Mouse (Mus musculus) forebrain, embryonic 12.5 days (tissue): ENCODE results near the gene Chd2. TPM values are rescaled to one million over a fixed set of nuclear protein-coding genes. Genes with fewer than 3 reads are reported as not detected.
"Not testable (repeated sequence)": the region's sequence is repeated elsewhere in the genome, so short reads cannot be mapped to it uniquely, and the experiment has no call there.

ENCODE experiments used
- ATAC-seq: fragments of 200-750 bp; cut with Nextera tagmentation; 2 replicates; pipeline ENCODE4 v1.8.0; 2017; ENCODE audit warnings: moderate TSS enrichment; ENCODE audit not compliant: low FRiP score
- H3K27ac ChIP-seq: fragments of 300-500 bp; sonication (generic); 2 replicates; pipeline ENCODE4 v1.5.1; 2016; ENCODE audit warnings: mild to moderate bottlenecking
- H3K27me3 ChIP-seq: fragments of 300-500 bp; sonication (generic); 2 replicates; pipeline ENCODE4 v1.6.1; 2016; ENCODE audit warnings: mild to moderate bottlenecking
- H3K36me3 ChIP-seq: fragments of 300-500 bp; sonication (generic); replicated peaks from 2 replicates; pipeline ENCODE4 v1.6.1; 2016; ENCODE audit warnings: mild to moderate bottlenecking
- H3K4me1 ChIP-seq: fragments of 300-500 bp; sonication (generic); 2 replicates; pipeline ENCODE4 v1.6.1; 2016
- H3K4me2 ChIP-seq: fragments of 300-500 bp; sonication (generic); 2 replicates; pipeline ENCODE4 v1.6.1; 2016; ENCODE audit warnings: mild to moderate bottlenecking, moderate library complexity
- H3K4me3 ChIP-seq: fragments of 300-500 bp; sonication (generic); replicated peaks from 2 replicates; pipeline ENCODE4 v1.5.1; 2016; ENCODE audit warnings: mild to moderate bottlenecking
- H3K9ac ChIP-seq: fragments of 300-500 bp; sonication (generic); 2 replicates; pipeline ENCODE4 v1.6.1; 2016; ENCODE audit warnings: mild to moderate bottlenecking
- H3K9me3 ChIP-seq: fragments of 300-500 bp; sonication (generic); 2 replicates; pipeline ENCODE4 v1.6.1; 2016
- WGBS: fragments of 180-500 bp; shearing (Covaris S2); methylation state at CpG from one replicate; pipeline ENCODE4 v1.1.7; 2016; 5-methylcytosine and 5-hydroxymethylcytosine counted together
- polyA plus RNA-seq: library from polyadenylated mRNA; unstranded; fragments of >200 nt; fragmentation: Nextera tagmentation; extraction: Ambion mirVana; gene quantifications from 2 replicates; pipeline ENCODE4 v1.2.1, GENCODE M21; 2016

The Chd2 gene
- polyA plus RNA-seq, 1 experiment from 2014 or later = 78.8 TPM

DNA sequence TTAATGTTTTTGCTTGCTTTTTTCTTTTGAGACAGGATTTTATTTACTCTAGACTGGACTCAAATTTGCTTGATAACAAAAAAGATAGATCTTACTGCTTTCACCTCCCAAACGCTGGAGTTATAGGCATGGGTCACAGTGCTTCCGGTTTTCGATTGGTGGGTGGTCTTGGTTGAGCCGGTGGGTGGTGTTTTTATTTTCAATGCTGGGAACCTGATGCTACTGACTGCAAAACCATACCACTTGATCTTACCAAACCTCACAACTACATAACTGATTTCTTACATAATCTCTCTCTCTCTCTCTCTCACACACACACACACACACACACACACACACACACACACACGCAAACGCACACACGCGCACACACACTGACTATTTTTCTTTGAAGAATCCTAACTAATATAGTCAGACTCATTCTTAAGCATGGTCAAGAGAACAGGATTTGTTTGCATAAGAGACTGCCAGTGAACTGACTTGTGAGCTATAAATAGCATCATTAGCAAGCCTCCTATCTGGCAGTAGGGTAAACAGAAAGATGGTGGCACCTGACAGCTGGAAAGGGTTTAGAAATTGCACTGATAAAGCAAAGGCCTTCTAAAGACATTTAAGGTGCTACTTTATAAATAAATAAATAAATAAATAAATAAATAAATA is 37.6 kb upstream of the Chd2 start:
- H3K36me3 ChIP-seq = no peaks in the 10 kb centered on the region
- 0 out of 2 replicates have a peak overlapping the region, but pooled peaks have one; percentile 46 for H3K27ac ChIP-seq
- H3K4me2 ChIP-seq = no peak overlapping the region
- no peak overlapping the region for H3K4me3 ChIP-seq
- H3K27me3 ChIP-seq = peaks cover 2% of the 10 kb centered on the region; the same call in 1 of the 2 replicates
- no peak overlapping the region for H3K9ac ChIP-seq
- no peak for ATAC-seq
- H3K4me1 ChIP-seq = peaks cover 14% of the 10 kb centered on the region
- H3K9me3 ChIP-seq = no peaks in the 10 kb centered on the region
- WGBS = 77% methylated on average over 8 of the region's 8 CpGs

DNA sequence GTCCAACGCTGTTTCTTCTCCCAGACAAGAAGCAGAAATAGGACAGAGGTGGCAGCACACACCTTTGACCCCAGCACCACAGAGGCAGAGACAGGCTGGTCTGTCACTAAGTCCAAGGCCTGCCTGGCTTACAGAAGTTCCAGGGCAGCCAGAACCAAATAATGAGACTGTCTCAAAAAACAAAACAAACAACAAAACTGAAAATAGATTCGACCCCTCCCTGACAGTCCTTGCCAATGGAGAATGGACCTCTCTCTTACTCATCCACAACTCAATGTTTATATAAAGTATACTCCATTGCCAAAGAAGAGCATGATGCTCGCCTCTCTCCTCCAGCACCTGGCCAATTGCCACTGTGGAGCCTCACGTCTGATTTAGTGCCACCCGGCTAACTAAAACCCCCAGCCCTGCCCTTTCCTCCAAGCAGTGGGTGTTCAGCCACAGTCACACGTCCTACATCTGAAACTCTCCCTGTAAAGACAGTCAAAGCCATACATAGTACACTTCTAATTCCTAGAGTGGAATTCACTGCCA is 36.3 kb upstream of the Chd2 start:
- no peaks in the 10 kb centered on the region for H3K9me3 ChIP-seq
- H3K27ac ChIP-seq = no peak overlapping the region
- peaks cover 3% of the 10 kb centered on the region; the same call in 1 of the 2 replicates for H3K4me1 ChIP-seq
- H3K9ac ChIP-seq = no peak overlapping the region
- H3K27me3 ChIP-seq = peaks cover 2% of the 10 kb centered on the region; the same call in 1 of the 2 replicates
- WGBS = 82% methylated on average over 6 of the region's 6 CpGs
- no peaks in the 10 kb centered on the region for H3K36me3 ChIP-seq
- no peak overlapping the region for H3K4me3 ChIP-seq
- no peak for ATAC-seq
- no peak overlapping the region for H3K4me2 ChIP-seq

DNA sequence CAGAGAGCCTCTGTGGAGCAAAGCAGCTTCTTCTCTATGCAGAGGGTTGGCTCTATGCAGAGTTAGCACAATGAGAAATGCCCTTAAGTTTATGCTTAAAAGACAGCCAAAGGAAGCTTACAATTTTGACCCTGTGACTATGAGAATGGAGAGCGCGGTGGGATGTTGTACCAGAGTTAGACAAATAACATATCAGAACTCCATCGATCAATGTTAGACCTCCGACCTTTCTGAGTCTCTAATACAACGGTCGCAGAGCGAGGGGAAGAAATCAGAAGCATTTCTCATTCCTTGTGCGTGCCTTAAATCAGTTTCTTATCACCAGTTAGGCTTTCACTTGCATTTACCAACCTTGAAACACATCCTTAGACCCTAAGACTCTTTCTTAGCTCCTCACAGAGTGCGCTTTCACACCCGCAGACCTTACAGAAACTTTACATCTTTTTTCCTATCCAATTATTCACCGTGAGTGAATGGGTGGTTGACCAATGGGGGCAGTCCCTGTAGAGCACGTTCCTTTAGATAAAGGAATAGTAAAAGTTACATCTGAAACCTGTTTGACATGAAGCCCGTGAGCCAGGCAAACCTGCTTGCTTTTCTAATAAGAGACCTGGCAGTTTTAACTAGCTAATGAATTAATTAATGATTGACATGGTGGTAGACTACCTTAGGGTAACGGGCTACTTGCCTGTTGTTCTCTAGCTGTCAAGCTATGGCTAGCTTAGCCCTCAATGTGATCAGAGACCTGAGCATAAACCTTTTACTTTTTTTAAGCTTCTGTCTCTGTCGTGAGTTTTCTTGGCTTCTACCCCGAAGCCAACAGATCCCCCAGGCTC is 34.7 kb upstream of the Chd2 start:
- no peak overlapping the region for H3K4me2 ChIP-seq
- H3K27me3 ChIP-seq = no peaks in the 10 kb centered on the region
- WGBS = 65% methylated on average over 16 of the region's 16 CpGs
- no peaks in the 10 kb centered on the region for H3K9me3 ChIP-seq
- no peak overlapping the region for H3K4me3 ChIP-seq
- H3K9ac ChIP-seq = no peak overlapping the region
- ATAC-seq = no peak
- no peaks in the 10 kb centered on the region for H3K36me3 ChIP-seq
- H3K4me1 ChIP-seq = 0 out of 2 replicates have a peak, but pooled peaks cover 3% of the 10 kb centered on the region
- H3K27ac ChIP-seq = no peak overlapping the region

DNA sequence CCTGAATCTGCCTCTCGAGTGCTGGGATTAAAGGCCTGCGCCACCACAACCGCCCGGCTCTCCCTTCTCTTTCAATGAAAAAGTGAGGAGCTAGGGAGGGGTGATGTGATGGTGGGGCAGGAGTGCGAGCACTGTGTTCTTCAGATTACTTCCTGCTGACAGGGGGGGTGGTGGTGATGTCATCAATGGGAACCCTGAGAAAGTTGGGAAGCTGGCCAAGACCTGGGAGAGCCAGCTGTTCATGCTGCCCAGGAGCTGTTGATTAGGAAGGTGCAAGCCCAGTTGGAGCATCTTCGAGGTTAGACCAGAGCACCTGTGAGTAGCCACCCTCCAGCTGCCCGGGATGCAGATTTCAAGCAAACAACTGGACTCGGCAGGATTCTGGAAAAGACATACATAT is 33.6 kb upstream of the Chd2 start:
- ATAC-seq = no peak
- Histone ChIP-seq H3K4me1 (0 out of 2 replicates have a peak, but pooled peaks cover 3% of the 10 kb centered on the region), H3K9ac (no peak overlapping the region), H3K4me2 (no peak overlapping the region), H3K27ac (no peak overlapping the region), H3K9me3 (no peaks in the 10 kb centered on the region), H3K36me3 (no peaks in the 10 kb centered on the region), H3K4me3 (no peak overlapping the region), H3K27me3 (no peaks in the 10 kb centered on the region)
- WGBS = 50% methylated on average over 8 of the region's 8 CpGs

DNA sequence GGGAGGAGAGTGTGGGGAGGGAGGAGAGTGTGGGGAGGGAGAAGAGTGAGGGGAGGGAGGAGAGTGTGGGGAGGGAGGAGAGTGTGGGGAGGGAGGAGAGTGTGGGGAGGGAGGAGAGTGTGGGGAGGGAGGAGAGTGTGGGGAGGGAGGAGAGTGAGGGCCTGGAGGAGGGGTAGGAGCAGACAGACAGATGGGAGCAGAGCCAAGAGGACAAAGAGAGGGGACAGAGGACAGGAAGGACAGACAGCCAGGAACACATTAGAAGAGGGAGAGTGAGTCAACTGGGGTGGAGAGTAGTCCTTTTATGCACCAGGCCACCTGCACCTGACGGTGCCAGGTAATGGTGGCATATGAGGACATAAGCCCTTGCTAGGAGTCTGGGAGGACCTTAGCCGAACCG is 33.0 kb upstream of the Chd2 start:
- WGBS = 29% methylated on average over 1 of the region's 3 CpGs
- H3K4me1 ChIP-seq, H3K36me3 ChIP-seq, H3K9me3 ChIP-seq, H3K27ac ChIP-seq, H3K4me2 ChIP-seq, H3K9ac ChIP-seq, H3K4me3 ChIP-seq, H3K27me3 ChIP-seq, ATAC-seq: not testable (repeated sequence)

DNA sequence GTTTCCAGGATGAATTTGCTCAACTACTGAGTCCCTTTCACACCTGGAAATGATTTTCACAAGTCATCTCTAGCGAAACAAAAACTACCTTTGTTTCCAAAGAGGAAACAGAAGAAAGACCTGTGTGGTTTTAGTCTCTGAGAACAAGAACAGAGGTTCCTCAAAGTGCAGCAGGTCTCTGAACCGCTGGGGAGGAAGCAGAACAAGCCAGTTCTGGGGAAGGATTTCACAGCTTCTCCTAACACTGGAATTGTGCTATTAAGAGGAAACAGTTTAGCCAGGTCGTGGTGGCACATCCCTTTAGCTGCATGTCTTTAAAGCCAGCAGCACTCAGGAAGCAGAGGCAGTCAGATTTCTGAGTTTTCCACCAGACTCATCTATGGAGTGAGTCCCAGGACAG is 30.9 kb upstream of the Chd2 start:
- Histone ChIP-seq H3K4me1 (0 out of 2 replicates have a peak, but pooled peaks cover 3% of the 10 kb centered on the region), H3K4me2 (no peak overlapping the region), H3K4me3 (no peak overlapping the region), H3K27me3 (no peaks in the 10 kb centered on the region), H3K36me3 (no peaks in the 10 kb centered on the region), H3K9me3 (no peaks in the 10 kb centered on the region), H3K27ac (no peak overlapping the region), H3K9ac (no peak overlapping the region)
- WGBS = 75% methylated on average over 3 of the region's 3 CpGs
- ATAC-seq = no peak

DNA sequence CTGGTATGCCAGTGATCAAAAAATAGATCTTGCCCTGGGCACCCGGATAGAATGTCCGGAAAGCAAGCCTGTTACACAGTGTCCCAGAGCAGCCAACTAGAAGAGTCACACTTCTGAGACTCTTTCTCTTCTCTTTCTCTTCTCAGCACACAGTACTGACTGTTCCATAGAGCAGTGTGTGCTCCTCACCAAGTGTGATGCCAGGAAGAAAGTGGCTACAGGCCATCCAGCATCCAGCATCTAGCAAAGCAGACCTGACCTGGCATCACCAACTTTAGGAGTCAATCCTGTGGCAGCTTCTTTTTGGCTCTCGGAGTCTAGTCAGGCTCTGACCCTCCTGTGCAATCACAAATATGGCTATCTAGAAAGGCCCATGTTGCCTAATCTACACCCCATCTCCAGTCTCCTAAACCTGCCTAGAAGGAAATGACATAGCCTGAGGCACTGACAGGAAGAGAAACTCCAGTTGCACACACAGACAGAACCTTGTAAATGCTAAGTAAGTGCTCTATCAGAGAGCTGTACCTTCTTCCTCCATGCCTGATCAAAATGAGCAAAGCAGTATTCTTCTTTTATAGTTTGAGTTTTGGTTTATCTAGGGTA is 27.3 kb upstream of the Chd2 start:
- H3K4me2 ChIP-seq = no peak overlapping the region
- H3K9ac ChIP-seq = no peak overlapping the region
- H3K4me1 ChIP-seq = no peaks in the 10 kb centered on the region
- H3K27ac ChIP-seq = no peak overlapping the region
- no peaks in the 10 kb centered on the region for H3K9me3 ChIP-seq
- H3K4me3 ChIP-seq = no peak overlapping the region
- no peaks in the 10 kb centered on the region for H3K27me3 ChIP-seq
- H3K36me3 ChIP-seq = no peaks in the 10 kb centered on the region
- no peak for ATAC-seq
- WGBS = 90% methylated on average over 3 of the region's 3 CpGs

DNA sequence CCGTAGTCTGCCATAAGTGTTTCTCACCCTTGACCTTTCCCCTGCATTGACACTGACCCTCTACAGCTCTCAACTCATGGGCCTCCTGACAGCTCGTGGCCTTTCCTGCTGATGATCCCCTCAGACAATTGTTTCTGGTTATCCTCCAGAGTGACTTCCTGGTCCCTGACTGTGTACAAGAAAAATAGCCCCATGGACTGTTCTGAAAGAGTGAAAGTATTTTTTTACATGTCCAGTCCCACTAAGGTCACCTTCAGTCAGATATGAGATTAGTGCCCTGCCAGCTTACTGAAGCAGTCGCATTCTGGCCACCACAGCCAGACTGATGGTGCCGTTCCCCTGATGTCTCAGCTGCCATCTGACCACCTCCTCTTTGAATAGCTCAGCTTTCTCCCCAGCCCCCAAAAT is 26.1 kb upstream of the Chd2 start:
- no peak overlapping the region for H3K4me3 ChIP-seq
- no peak overlapping the region for H3K27ac ChIP-seq
- no peak overlapping the region for H3K4me2 ChIP-seq
- H3K9ac ChIP-seq = no peak overlapping the region
- no peaks in the 10 kb centered on the region for H3K27me3 ChIP-seq
- no peaks in the 10 kb centered on the region for H3K4me1 ChIP-seq
- ATAC-seq = no peak
- 74% methylated on average over 4 of the region's 4 CpGs for WGBS
- no peaks in the 10 kb centered on the region for H3K9me3 ChIP-seq
- H3K36me3 ChIP-seq = no peaks in the 10 kb centered on the region

DNA sequence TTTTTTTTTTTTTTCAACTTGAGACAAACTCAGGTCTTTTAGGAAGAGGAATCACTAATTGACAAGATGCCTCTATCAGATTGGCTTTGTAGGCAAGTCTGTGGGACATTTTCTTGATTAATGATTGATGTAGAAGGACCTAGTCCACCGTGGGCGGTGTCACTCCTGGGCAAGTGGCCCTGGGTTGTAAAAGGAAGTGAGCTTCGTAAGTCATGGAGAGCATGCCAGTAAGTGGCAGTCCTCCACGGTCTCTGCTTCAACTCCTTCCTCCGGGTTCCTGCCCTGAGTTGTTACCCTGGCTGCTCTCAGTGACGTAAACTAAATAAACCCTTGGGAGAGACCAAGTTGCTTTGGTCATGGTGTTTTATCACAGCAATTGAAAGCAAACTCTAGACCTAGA is 22.5 kb upstream of the Chd2 start:
- Histone ChIP-seq H3K4me2 (no peak overlapping the region), H3K36me3 (no peaks in the 10 kb centered on the region), H3K4me3 (no peak overlapping the region), H3K9ac (no peak overlapping the region), H3K4me1 (peaks cover 15% of the 10 kb centered on the region), H3K9me3 (no peaks in the 10 kb centered on the region), H3K27me3 (no peaks in the 10 kb centered on the region), H3K27ac (no peak overlapping the region)
- WGBS = 93% methylated on average over 6 of the region's 6 CpGs
- ATAC-seq = no peak

DNA sequence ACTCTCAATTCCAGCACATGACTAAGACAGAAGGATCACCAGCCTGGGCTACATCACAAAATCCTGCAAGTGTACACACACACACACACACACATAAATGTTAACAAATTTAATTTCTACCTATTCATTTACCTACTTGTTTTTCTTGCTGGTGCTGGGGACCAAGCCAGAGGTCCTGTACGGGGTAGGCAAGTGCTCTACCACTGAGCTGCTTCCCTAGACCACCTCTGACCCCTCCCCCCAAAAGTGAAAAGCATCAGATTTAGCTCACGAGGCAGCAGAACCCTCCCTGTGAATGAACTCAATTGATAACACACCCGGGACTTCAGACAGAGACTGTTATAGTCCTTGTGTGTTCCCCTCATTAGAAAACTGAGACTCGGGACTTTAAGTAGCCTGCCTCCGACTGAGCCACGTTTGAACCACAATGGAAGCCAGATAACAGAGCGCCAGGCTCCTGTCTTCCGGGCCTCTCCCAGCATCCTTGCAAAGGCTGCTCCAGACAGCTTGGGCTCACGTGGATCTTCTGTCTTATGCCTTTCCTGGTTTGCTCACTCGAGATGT is 19.9 kb upstream of the Chd2 start:
- 11% methylated on average over 10 of the region's 10 CpGs for WGBS
- no peaks in the 10 kb centered on the region for H3K27me3 ChIP-seq
- no peak overlapping the region for H3K27ac ChIP-seq
- H3K4me1 ChIP-seq = peaks cover 16% of the 10 kb centered on the region
- H3K4me3 ChIP-seq = no peak overlapping the region
- H3K36me3 ChIP-seq = no peaks in the 10 kb centered on the region
- H3K4me2 ChIP-seq = no peak overlapping the region; the same call in 1 of the 2 replicates
- no peak for ATAC-seq
- 0 out of 2 replicates have a peak overlapping the region, but pooled peaks have one; percentile 12 for H3K9ac ChIP-seq
- no peaks in the 10 kb centered on the region for H3K9me3 ChIP-seq

DNA sequence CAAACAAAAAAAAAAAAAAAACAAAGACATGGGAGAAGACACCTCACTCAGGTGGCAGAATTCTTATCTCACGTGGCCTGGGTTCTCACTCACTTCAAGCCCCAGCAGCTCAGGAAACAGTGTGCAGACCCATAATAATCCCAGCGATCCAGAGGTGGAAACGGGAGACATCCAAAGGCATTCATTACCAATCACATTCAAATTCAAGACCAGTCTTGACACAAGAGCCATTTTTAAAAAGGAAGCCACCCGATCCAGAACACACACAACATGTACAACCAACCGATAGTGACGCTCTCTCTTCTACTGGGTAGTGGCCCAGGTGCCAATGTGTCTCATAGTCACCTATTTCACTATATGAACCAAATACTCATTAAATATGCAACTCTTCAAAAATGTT is 19.2 kb upstream of the Chd2 start:
- Histone ChIP-seq H3K27ac (no peak overlapping the region), H3K4me1 (peaks cover 16% of the 10 kb centered on the region)
- ATAC-seq = no peak

DNA sequence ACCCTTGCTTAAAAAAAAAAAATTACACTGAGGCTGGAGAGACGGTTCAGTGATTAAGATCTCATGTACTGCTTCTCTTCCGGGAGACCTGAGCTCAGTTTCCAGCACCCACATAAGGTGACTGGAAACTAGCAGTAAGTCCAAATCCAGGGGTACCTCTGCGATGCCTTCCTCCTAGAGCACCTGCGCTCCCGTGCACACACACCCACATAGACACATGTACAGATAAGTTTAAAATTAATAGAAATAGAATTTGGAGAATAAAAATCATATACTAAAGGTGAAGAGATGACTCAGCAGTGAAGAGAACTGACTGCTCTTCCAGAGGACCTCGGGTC is 18.2 kb upstream of the Chd2 start:
- H3K27ac ChIP-seq = peak overlapping the region; percentile 88; the same call in 1 of the 2 replicates
- ATAC-seq = no peak
- H3K9me3 ChIP-seq = no peaks in the 10 kb centered on the region
- H3K4me1 ChIP-seq = peaks cover 16% of the 10 kb centered on the region
- H3K4me2 ChIP-seq = peak overlapping the region; percentile 68; the same call in 1 of the 2 replicates
- H3K27me3 ChIP-seq = no peaks in the 10 kb centered on the region
- no peak overlapping the region for H3K4me3 ChIP-seq
- H3K9ac ChIP-seq = no peak overlapping the region
- WGBS = 90% methylated on average over 6 of the region's 6 CpGs
- H3K36me3 ChIP-seq = no peaks in the 10 kb centered on the region

More for the DNA sequence above, 19.2 kb upstream of the Chd2 start:
- no peak overlapping the region for H3K4me2 ChIP-seq
- H3K27me3 ChIP-seq = no peaks in the 10 kb centered on the region
- no peak overlapping the region for H3K4me3 ChIP-seq
- no peaks in the 10 kb centered on the region for H3K9me3 ChIP-seq
- H3K9ac ChIP-seq = no peak overlapping the region
- WGBS = 93% methylated on average over 6 of the region's 6 CpGs
- H3K36me3 ChIP-seq = no peaks in the 10 kb centered on the region
